Mouse (Mus musculus): ENCODE data around the gene Fer.

Fer gene

DNA sequence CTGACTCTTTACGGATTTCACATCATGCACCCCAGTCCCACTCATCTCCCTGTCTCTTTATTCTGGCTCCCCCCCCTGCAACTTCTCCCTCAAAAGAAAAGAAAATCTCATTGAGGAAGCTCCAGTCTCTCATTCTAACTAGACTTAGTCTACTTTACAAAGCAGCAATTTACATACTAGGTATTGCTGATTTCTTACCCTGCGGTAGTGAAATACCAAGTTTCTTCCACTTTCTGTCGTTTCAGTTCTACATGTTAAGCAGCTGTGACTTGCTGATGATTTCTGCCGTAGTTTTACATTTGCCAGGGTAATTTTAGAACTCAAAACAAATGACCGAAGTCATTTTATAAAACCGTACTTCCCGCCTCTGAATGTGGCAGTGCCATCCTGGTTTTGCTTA, 8.9 kb downstream of the Fer start:
- no peak for DNase-seq (ENCODE audit: low spot score)

DNA sequence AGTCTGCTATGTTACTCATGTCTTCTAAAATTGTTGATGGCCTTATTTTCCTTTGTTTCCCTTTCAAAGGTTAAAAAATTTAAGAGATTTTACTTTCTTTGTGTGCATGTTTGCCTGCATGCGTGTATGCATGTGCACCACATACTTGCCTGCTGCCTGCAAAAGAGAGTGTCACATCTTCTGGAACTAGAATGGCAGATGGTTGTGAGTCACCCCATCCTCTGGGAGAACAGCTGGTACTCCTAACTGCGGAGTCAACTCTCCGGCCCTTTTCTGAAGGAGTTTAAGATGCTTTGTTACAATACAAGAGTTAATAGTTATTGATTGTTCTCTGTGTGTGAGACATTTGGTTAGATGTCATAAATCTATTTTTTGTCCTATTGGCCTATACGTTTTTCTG, 16.0 kb downstream of the Fer start:
- peak; percentile 21 for DNase-seq (ENCODE audit: low spot score)

DNA sequence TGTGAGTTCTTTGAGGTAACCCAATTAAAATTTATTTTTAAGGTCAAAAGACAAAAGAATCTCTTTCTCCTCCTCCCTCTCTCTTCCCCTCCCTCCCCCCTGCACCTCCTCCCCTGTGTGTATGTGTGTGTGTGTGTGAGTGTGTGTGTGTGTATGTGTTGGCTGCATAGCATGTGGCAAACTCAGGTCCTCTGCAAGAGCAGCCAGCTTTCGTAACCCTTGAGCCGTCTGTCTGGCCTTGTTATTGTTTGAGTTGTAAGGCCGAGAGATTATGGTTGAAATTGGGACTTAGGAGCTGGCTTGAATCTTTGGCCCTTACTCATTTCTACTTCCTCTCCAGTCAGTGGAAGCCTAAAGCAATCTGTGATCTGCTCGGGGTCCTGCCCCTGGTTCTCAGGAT, 17.1 kb downstream of the Fer start:
- DNase-seq (ENCODE audit: low spot score): no peak

DNA sequence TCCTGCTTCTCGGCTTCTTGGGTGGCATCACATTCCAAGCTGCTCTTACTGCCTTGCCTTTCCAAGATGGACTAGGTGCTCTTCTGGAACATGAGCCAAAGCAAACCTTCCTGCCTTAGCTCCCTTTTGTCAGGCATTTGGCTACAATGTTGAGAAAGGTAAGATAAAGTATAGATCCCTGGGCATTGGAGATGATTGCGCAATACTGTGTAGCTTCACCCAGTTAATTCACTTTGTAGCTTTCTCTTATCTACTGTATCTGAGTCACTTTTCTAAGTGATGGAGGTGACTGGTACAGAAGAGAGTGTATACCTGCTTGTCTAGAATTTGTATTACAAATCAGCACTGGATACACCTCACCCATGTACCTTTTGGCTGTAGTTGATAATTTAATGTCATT, 24.1 kb downstream of the Fer start:
- no peak for DNase-seq (ENCODE audit: low spot score)

DNA sequence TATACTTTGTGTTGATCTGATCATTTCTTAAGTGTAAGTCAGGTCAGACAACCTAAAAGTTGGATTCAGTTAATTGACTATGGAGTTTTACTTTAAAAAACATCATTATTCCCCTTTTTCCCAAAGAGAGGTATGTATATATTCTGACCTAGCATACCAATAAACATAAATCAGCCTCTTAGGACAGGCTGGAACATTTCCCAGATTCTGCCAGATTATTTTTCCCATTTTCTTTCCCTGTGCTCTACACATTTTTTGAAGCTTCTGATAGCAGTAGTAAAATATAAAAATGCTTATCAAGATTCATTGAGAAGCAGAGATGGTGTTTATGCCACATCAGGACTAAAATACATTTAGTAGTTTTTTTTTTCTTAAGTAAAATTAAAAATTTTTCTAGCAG, 27.7 kb downstream of the Fer start:
- DNase-seq (ENCODE audit: low spot score): no peak

DNA sequence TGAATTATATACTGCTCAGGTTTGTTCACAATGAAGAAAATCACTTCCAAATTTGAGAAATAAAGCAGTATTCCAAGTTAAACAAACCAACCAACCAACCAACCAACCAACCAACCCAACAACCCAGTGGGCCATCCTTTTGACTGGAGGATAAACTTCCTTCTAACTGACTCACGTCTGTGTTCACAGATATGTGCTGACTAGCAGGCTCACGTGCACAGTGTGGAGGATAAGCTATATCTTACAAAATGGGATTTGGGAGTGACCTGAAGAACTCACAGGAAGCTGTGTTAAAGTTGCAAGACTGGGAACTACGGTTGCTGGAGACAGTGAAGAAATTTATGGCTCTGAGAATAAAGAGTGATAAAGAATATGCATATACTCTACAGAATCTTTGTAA, 33.0 kb downstream of the Fer start:
- no peak for DNase-seq (ENCODE audit: low spot score)

DNA sequence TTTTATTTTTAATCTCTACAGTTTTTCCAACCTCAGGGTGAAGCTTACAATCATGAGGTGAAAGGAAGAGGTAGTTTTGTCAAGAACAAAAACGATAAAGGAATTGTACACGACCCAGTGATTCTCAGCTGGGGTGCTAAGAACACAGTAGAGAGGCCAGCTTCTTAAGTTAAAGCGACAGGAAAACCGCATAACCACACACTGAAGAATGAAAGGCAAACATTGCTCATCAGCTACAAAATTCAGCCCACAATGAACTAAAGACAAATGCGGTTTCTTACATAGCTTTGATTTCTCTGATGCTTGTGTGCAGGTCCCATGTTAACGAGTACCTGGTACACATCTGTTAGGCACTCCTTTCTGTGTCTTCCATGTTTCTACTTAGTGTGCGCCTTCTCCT, 34.2 kb downstream of the Fer start:
- DNase-seq (ENCODE audit: low spot score): no peak

DNA sequence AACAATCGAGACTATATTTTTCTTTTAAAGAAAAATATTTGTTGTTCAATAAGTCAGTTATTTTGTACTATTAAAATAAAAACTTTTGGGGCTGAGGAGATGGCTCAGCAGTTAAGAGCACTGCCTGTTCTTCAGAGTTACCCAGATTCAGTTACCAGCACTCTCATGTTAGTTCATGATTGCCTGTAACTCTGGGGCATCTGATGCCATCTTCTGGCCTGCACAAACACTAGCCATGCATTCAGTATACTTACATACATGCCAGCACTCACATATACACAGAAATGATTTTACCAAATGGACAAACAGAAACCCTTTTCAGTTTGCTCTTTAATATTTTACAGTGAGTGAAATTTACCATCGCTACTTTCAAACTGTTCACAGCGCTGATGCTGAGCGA, 46.4 kb downstream of the Fer start:
- no peak for DNase-seq (ENCODE audit: low spot score)

DNA sequence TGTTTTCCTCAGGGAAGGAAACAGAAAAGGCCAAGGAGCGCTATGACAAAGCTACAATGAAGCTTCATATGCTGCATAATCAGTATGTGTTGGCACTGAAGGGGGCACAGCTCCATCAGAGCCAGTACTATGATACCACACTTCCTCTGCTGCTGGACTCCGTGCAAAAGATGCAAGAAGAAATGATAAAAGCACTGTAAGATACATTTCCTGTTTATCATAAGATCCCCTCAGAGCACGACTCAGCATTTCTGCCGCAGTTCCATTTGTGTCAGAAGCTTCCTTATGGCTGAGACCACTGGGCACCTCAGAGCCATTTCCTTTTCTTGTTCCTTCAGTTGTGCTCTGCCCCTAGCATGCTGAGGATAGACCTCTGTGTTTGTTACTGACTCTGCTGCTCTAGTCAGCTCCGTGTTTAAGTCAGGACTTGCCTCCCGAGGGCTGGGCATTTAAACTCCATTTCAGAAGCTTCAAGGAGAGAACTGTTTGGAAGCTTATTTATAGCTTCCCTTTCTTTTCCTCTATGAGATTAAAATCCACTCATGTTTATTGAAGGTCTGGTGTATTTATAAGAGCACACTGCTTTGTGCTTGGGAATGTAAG, 58.8 kb downstream of the Fer start:
- DNase-seq (ENCODE audit: low spot score): no peak

DNA sequence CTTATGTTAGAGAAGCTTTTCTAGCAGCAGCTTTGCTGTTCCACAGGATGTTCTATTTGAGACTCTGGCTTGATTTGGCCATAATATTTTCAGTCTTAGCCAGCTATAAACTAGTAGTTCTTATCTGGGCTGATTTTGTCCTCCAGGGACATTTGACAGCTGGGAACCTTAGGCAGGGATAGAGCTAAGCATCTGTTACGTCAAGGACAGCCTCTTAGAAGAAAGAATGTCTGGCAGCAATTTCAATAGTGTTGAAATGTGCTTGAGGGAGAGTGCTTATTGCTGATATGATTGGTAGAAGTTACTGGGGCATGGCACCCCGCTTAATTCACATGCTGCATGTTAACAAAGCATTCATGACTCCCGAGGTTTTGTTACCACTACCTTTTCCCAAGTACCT, 62.7 kb downstream of the Fer start:
- no peak for DNase-seq (ENCODE audit: low spot score)

DNA sequence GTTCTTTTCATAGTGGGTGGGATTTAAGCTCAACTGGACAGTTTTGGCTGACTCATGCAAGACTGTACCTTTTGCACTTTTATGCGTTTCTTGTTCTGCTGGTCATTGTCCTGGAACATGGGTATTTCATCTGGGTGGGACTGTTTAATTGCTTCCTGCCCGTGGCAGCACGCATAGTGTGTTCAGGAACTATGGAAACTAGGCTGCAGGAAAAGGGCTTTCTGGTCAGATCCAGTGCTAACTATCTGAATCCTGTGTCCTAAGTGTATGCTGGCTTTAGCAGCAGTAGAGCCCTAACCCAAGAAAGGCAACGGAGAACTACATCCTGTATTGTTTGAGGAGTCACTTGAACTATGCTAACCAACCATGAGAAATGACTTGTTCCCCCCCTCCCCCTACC, 67.8 kb downstream of the Fer start:
- DNase-seq (ENCODE audit: low spot score): no peak

DNA sequence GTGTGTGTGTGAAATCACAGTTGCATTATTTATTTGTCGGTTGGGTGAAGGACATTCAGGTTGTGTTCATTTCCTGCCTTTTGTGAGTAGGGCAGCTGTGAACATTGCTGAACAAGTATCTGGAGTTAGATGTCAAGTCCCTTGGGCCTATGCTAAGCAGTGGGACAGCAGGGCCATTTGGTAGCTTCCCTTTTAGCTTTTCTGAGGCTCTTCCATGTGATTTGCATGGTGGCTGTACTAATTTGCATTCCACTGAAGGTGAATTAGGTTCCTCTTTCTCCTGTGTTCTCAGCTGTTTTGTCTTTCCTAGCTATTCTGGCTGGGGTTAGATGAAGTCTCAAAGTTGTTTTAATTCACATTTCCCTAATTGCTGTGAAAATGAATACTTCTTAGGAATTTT, 68.7 kb downstream of the Fer start:
- no peak for DNase-seq (ENCODE audit: low spot score)

DNA sequence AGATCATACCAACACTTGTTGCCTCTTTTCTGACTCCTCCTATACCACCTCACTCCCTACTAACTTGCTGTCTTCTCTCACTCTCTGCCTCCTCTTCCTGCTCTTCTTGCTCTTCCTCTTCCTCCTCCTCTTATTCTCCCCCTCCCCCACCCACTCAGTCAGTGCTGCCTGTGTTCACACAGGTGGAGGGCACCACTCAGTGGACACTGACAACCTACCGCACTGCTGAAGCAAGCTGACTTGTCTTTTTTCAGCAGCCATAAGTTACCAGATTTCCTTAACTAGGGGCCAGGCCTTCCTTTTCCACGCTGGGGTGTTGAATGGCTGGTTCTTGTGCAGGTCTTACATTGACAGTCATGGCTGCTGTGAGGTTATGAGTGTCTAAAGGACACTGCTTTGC, 72.5 kb downstream of the Fer start:
- DNase-seq (ENCODE audit: low spot score): no peak

DNA sequence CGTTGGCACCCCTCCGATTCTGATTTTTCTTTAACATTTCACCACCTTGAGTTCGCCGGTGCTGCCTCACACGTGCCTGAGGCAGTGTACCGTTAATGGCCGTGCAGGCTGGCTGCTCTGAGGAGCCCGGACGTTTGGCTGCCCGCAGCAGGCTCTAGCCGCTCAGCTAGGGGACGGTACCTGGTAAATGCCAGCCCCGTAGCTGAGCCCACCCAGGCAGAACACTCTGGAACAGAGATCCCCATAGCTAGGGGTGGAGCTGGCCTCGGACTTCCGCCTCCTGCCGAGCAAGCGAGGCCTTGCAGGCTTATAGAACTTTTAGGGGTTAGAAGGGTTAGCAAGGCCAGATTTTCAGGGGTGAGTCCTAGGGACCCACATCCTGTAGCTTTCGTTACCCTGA, 75.0 kb downstream of the Fer start:
- no peak for DNase-seq (ENCODE audit: low spot score)

DNA sequence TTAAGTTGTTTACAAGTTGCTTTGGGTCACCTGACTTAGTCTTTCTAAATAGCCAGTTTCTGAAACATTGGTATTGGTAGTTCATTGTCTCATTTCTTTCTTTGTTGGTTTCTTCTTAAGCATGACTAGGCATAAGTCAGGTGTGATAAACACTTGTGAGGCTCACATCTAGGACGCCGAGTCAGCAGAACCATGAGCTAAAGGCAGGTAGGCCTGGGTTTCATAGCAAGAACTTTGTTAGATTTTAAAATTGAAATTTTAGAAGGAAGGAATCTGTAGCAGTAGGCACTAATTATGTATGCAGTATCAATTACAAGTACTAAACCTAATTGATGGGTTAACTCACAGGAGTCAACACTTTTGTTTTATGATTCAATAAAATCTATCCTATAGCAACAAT, 83.9 kb downstream of the Fer start:
- DNase-seq (ENCODE audit: low spot score): no peak

DNA sequence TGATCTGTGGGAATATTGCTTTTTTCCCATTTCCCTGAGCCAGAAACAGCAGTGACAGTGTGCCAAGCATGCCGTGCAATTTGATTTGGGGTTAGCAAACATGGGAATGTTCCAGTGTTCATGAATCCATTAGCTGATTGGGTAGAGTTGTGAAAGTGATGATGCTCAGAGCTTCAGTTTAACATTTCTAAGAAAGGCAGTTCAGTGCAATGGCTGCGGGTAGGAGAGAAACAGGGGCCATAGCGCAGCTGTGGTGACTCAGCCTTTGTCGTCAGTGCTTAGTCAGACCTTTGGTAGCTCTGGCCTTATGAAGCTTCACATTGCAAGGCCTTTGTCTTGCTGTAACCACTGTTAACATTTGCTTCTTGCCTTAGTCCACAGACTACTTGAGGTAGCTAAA, 85.9 kb downstream of the Fer start:
- DNase-seq (ENCODE audit: low spot score): no peak

DNA sequence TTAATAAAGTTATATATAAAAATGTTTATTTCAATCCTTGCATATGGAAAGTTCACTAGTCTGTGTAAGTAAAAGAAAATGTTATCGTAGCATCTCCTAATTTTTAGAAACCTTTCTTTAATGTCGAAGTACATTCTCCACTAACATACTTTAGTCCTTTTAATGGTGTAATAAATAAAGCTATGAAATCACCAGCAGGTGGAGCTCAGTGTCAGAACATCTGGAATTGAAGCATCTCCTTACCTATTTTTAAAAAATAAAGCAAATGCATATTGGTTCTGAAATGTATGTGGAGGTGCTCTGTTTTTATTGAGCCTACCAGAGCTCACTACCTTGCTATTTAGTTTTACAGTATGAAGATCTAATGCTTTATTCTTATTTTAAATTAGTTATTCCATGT, 88.6 kb downstream of the Fer start:
- DNase-seq (ENCODE audit: low spot score): peak; percentile 22

DNA sequence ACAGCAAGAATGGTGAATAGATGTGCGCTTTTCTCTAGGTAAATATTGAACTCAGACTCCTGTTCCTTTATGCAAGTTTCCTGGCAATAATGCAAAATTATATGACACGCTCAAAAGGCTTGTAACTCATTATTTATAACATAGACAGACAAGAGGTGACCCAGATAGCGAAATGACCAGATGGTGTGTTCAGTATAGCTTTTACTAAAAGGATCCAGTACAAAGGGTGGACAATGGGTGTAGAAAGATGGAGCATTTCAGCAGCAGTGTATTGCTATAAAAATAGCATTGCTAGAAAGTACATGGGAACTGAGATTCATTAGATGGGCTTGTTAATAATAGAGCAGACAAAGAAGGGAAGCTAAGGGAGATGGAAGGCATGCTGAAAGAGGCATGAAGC, 104.2 kb downstream of the Fer start:
- DNase-seq (ENCODE audit: low spot score): no peak

DNA sequence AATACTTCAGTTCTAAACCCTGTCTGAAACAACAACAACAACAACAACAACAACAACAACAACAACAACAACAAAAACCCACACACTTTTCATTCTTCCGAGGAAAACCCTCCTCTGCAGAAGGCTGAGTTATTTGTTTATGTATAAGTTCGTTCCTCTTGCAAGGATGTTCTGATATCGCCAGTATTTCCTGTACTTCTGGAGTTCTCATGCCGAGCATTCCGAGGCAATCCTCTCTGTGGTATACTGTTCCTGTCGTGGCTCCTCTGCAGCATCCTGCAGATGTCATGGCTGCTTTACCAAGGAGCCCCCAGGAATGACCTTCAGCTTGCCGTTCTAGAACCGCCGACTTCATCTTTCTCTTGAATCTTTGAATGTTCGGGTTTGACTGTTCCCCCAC, 106.6 kb downstream of the Fer start:
- DNase-seq (ENCODE audit: low spot score): no peak

DNA sequence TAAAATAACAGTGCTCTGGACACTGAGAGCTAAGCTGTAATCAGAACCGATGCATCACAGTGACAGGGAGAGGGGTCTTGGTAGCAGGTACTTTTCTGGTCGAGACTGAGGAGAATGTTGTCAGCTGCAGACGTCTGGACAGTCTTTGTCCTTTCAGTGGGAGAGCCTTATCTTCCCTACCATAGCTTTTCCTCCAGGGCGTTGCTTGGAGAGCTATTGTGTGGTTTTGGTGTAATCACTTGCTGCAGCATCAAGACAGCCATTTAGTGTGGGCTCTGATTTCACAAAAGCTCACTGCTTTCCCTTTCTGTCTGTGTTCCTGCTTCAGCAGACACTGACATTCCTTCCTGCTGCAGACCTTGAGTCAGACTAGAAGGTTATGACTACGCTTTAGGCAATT, 107.4 kb downstream of the Fer start:
- DNase-seq (ENCODE audit: low spot score): peak; percentile 9

DNA sequence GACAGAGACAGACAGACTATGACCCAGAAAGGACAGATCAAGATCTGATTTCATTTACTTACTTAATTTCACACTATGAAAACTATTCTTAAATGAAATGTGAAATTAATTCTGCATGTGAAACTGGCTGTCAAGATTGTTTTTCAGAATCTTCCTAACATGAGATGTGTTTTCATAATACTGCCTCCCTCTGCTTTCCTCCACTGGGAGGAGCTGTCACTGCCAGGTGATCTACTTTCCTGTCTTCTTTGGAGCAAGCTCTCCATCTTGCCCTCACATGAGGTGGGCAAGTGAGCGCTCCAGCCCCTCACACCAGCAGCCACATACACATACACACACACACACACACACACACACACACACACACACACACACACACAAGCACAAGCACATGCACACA, 108.1 kb downstream of the Fer start:
- DNase-seq (ENCODE audit: low spot score): no peak

DNA sequence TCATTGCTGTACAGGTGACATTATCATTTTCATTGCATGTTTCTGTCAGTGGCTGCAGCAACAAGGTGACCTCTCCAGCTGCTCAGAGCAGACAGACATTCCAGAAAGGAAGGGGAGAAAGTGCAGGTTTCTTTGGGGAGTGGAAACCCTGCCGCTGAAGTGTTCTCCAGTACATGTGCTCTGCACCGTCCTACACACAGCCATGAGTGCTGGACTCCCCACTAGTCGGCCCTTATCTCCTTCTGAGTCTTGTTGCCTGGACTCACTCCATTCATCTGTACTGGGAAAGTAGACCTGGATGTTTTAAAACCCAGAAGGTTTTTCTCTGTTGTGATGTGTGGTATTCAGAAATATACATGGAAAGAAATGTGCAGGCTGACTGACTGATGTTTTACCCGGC, 109.3 kb downstream of the Fer start:
- DNase-seq (ENCODE audit: low spot score): no peak

DNA sequence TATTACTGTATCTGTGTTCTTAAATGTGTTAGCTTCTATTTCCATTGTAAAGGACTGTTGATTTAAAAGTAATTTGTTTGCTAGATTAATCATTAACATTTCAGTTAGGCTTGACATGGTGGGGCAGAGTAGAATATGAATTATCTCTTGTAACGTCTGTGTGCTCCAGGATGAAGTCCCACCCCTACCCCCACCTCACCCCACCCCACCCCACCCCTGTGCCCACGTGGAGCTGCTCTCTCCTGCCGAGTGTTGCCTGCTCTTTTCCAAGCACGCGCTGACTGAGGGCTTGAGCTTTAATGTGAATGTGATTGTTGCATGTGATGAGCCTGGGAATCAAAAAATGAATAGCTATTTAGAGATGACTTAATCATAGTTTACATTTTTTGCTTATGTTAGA, 110.9 kb downstream of the Fer start:
- no peak for DNase-seq (ENCODE audit: low spot score)

DNA sequence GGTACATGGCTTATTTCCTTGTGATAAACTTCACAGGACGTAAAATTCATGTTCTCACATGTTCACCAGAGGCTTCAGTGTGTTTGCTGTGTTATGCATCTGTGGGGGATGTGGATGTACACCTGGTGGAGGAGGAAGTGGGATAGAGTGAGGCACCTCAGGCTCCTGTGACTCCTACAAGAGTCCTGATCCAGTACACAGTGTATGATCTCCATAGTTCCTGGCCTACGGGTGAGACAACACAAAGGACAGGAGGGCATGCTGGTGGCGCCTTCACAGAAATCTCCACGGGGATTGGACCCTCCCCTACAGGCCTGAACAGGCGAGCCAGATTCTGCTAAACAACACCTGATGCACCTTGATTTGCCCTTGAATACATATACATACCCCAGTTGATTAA, 111.4 kb downstream of the Fer start:
- DNase-seq (ENCODE audit: low spot score): no peak

Data from embryo, embryonic 10.5 days (tissue).